Mouse (Mus musculus): ENCODE results near the gene Pglyrp4.

Pglyrp4 gene

GRCm38 (mm10) chr3:90726606-90727005 is at the start of gene Pglyrp4:
Gene Pglyrp4 (plus strand): TSS chr3:90726906.
- in situ Hi-C loops (cut with MboI, MseI): no loop called here

GRCm38 (mm10) chr3:90678656-90679055 is 48.0 kb upstream of the Pglyrp4 start:
- in situ Hi-C loops (cut with MboI, MseI): no loop called here

GRCm38 (mm10) chr3:90683929-90684328 is 42.8 kb upstream of the Pglyrp4 start:
- in situ Hi-C loops (cut with MboI, MseI): no loop called here

- in situ Hi-C loops (cut with MboI, MseI): no loop called here
Observed at GRCm38 (mm10) chr3:90686835-90687234, 39.9 kb upstream of the Pglyrp4 start.

GRCm38 (mm10) chr3:90693496-90693895 is 33.2 kb upstream of the Pglyrp4 start:
- in situ Hi-C loops (cut with MboI, MseI): no loop called here

- in situ Hi-C loops (cut with MboI, MseI): loop anchor here in 1 of 2 experiments (5.0 kb wide), 1 partner anchor 38 kb away; no protein-coding TSS in a partner anchor
Observed at GRCm38 (mm10) chr3:90695613-90696012, 31.1 kb upstream of the Pglyrp4 start, which contains the start of gene S100a9. Gene S100a9 (minus strand): TSS chr3:90695721.

- in situ Hi-C loops (cut with MboI, MseI): no loop called here
Observed at GRCm38 (mm10) chr3:90702244-90702643, 24.5 kb upstream of the Pglyrp4 start.

GRCm38 (mm10) chr3:90708523-90709202 is 18.0 kb upstream of the Pglyrp4 start:
- in situ Hi-C loops (cut with MboI, MseI): loop anchor here in 1 of 2 experiments (5.0 kb wide), 1 partner anchor 46 kb away; no protein-coding TSS in a partner anchor

- in situ Hi-C loops (cut with MboI, MseI): loop anchor here in 1 of 2 experiments (5.0 kb wide), 1 partner anchor 48 kb away; no protein-coding TSS in a partner anchor
Observed at GRCm38 (mm10) chr3:90709591-90710460, 16.9 kb upstream of the Pglyrp4 start.

GRCm38 (mm10) chr3:90749658-90750057 is 23.0 kb downstream of the Pglyrp4 start:
- in situ Hi-C loops (cut with MboI, MseI): no loop called here

- in situ Hi-C loops (cut with MboI, MseI): loop anchor here (5.0 kb wide), 1 partner anchor 135 kb away; no protein-coding TSS in a partner anchor
Observed at GRCm38 (mm10) chr3:90777776-90778175, 51.1 kb downstream of the Pglyrp4 start, which contains the start of gene Gm5849. Gene Gm5849 (minus strand): TSS chr3:90777876.

All from T-helper 17 cell (primary cell).